9 mouse cellular contexts compared by ENCODE assay signal in the genomic region with DNA sequence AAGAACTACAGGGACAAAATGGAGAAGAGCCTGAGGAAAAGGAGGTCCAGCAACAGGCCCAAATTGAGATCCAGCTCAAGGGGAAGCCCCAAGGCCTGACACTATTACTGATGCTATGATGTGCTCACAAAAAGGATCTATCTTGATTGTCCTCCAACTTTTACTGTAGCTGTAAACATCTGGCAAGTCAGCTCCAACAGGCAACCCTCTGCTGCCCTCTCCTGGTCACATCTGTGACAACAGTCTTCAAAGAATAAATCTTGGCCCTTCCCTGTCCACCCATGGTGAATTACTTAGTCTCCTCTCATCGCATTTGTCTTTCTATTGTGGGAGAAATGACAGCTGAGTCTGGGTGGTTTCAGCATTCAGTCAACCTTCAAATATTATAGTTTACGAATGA. TPM values are rescaled to one million over a fixed set of nuclear protein-coding genes. Genes with fewer than 3 reads are reported as not detected.
DNase-seq lines count a peak whose midpoint lies in the region; ATAC-seq lines count a peak whose summit lies in the region.
"Had no signal": no experiment of that assay in that cellular context is flagged by ENCODE, and none has a peak within 500 bp of the region (broad histone marks: within the 10 kb centered on the region; RNA-seq: fewer than 3 reads in every experiment).

No protein-coding gene starts in this region.

- no peaks in the 10 kb centered on the region for H3K4me1 ChIP-seq in intestine, embryonic 14.5 days (replicated peaks; ENCODE audit: control insufficient read depth, insufficient read depth, low read length)
- H3K4me1 ChIP-seq: limb, embryonic 15.5 days had no signal

- peak; percentile 0 to 3 for DNase-seq in cerebellum, postnatal 14 days
- no peak for DNase-seq in cerebellum, adult 11 months
- DNase-seq in right cerebral cortex, adult 2 months (ENCODE audit: low spot score in 2 of 2): peak; percentile 3 to 4
- no peak for DNase-seq in right cerebral cortex, adult 18-20 months
- peak; percentile 82 for DNase-seq in intestine, embryonic 14.5 days (ENCODE audit: low spot score)
- DNase-seq in thymus, postnatal 36 days: peak; percentile 8 to 20

- H3K27ac ChIP-seq in intestine, embryonic 14.5 days (ENCODE audit: low read depth): no peak overlapping the region
- H3K27ac ChIP-seq: limb, embryonic 15.5 days had no signal

- no peak overlapping the region for H3K9ac ChIP-seq in intestine, embryonic 14.5 days (ENCODE audit: low read length)
- H3K9ac ChIP-seq: limb, embryonic 15.5 days had no signal

- no peak overlapping the region for H3K4me2 ChIP-seq in intestine, embryonic 14.5 days (ENCODE audit: low read length)
- H3K4me2 ChIP-seq: limb, embryonic 15.5 days had no signal

- H3K4me3 ChIP-seq in intestine, embryonic 14.5 days (ENCODE audit: low read depth, low read length): no peak overlapping the region
- H3K4me3 ChIP-seq: limb, embryonic 15.5 days had no signal

- peak; percentile 99 for ATAC-seq in common myeloid progenitor, adult 5-6 weeks (replicated peaks; ENCODE audit: low read depth, poor library complexity, severe bottlenecking)
- no peak for ATAC-seq in intestine, embryonic 14.5 days (replicated peaks; ENCODE audit: low FRiP score, low TSS enrichment, low read depth)
- ATAC-seq in megakaryocyte progenitor cell, adult 5-6 weeks (replicated peaks; ENCODE audit: poor library complexity): peak; percentile 100

- H3K27me3 ChIP-seq in intestine, embryonic 14.5 days (replicated peaks; ENCODE audit: control insufficient read depth, insufficient read depth, low read length): no peaks in the 10 kb centered on the region
- H3K27me3 ChIP-seq: limb, embryonic 15.5 days had no signal

- no peaks in the 10 kb centered on the region for H3K9me3 ChIP-seq in intestine, embryonic 14.5 days (ENCODE audit: control insufficient read depth, low read length)
- H3K9me3 ChIP-seq: limb, embryonic 15.5 days had no signal

- no peaks in the 10 kb centered on the region for H3K36me3 ChIP-seq in intestine, embryonic 14.5 days (ENCODE audit: control insufficient read depth, insufficient read depth, low read length)
- H3K36me3 ChIP-seq: limb, embryonic 15.5 days had no signal

- WGBS in intestine, embryonic 14.5 days: 25% methylated on average over 2 of the region's 2 CpGs

RNA-seq across cellular contexts. Expression of a gene that starts 1.5 kb away (rescaled TPM):
- not detected in 2 replicates for total RNA-seq in common myeloid progenitor, adult 5-6 weeks (2017)
- not detected in 2 replicates for polyA plus RNA-seq in intestine, embryonic 14.5 days (2014; fragmentation: Nextera tagmentation; extraction: Ambion mirVana)
- total RNA-seq in megakaryocyte progenitor cell, adult 5-6 weeks (2015): not detected in 2 replicates
- total RNA-seq in megakaryocyte progenitor cell, adult 5-6 weeks (2017): not detected in 2 replicates
- polyA plus RNA-seq: limb, embryonic 15.5 days had no signal

RNA-seq across cellular contexts. Expression of a gene that starts 8.6 kb away (rescaled TPM):
- not detected in 2 replicates for total RNA-seq in common myeloid progenitor, adult 5-6 weeks (2017)
- not detected in 2 replicates for polyA plus RNA-seq in intestine, embryonic 14.5 days (2014; fragmentation: Nextera tagmentation; extraction: Ambion mirVana)
- total RNA-seq in megakaryocyte progenitor cell, adult 5-6 weeks (2015): not detected in 2 replicates
- not detected in 2 replicates for total RNA-seq in megakaryocyte progenitor cell, adult 5-6 weeks (2017)
- polyA plus RNA-seq: limb, embryonic 15.5 days had no signal

RNA-seq across cellular contexts. Expression of a gene that starts 14.1 kb away (rescaled TPM):
- not detected in 2 replicates for total RNA-seq in common myeloid progenitor, adult 5-6 weeks (2017)
- not detected in 2 replicates for polyA plus RNA-seq in intestine, embryonic 14.5 days (2014; fragmentation: Nextera tagmentation; extraction: Ambion mirVana)
- total RNA-seq in megakaryocyte progenitor cell, adult 5-6 weeks (2015): not detected in 2 replicates
- not detected in 2 replicates for total RNA-seq in megakaryocyte progenitor cell, adult 5-6 weeks (2017)
- polyA plus RNA-seq: limb, embryonic 15.5 days had no signal

RNA-seq across cellular contexts. Expression of a gene that starts 28.2 kb away (rescaled TPM):
- not detected in 2 replicates for total RNA-seq in common myeloid progenitor, adult 5-6 weeks (2017)
- not detected in 2 replicates for polyA plus RNA-seq in intestine, embryonic 14.5 days (2014; fragmentation: Nextera tagmentation; extraction: Ambion mirVana)
- total RNA-seq in megakaryocyte progenitor cell, adult 5-6 weeks (2015): not detected in 2 replicates
- not detected in 2 replicates for total RNA-seq in megakaryocyte progenitor cell, adult 5-6 weeks (2017)
- polyA plus RNA-seq: limb, embryonic 15.5 days had no signal

RNA-seq across cellular contexts. Expression of a gene that starts 39.4 kb away (rescaled TPM):
- not detected in 2 replicates for total RNA-seq in common myeloid progenitor, adult 5-6 weeks (2017)
- polyA plus RNA-seq in intestine, embryonic 14.5 days (2014; fragmentation: Nextera tagmentation; extraction: Ambion mirVana): not detected in 2 replicates
- total RNA-seq in megakaryocyte progenitor cell, adult 5-6 weeks (2015): not detected in 2 replicates
- not detected in 2 replicates for total RNA-seq in megakaryocyte progenitor cell, adult 5-6 weeks (2017)
- polyA plus RNA-seq: limb, embryonic 15.5 days had no signal

Comparison
In these comparisons a context has a peak if more than half of its experiments do, and no peak if none do; other contexts are left out.
1. DNase-seq: peak in cerebellum, postnatal 14 days (2 of 2), right cerebral cortex, adult 2 months (2 of 2), intestine, embryonic 14.5 days (single experiment) and thymus, postnatal 36 days (2 of 2); none in cerebellum, adult 11 months (single experiment) and right cerebral cortex, adult 18-20 months (single experiment).